Mouse (Mus musculus): ENCODE measurements around the gene Triobp. TPM values are rescaled to one million over a fixed set of nuclear protein-coding genes. Genes with fewer than 3 reads are reported as not detected.
A peak's percentile ranks its signal among the peaks of the same experiment; 100 is the strongest.

Gene Triobp
- 49.5 and 57.8 TPM in 2 replicates for polyA plus RNA-seq (2014; fragmentation: Nextera tagmentation; extraction: Ambion mirVana)

DNA sequence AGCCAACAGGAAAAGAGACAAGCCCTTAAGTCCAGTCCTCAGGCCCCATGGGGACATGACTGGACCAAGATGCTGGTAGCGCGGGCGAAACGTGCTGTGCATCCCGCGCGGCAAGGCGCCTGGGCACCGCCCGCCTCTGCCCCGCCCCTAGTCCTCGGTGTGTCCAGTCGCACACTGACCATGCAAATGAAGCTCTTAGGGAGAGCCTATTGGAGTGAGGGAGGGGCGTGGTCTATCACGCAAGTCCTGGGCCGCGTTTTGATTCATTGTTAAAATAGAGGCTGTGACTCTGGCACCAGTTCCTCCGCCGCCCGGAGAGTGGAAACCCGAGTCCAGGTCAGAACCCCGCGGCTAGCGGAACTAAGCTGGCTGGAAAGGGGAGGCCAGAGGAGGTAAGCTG lies at the start of gene Triobp:
TSS of gene Triobp (plus strand) at position 68 of the 400 bp plus-strand sequence.
- Histone ChIP-seq H3K4me3 (ENCODE audit: low read depth, low read length) (peak within 1 kb of the TSS; percentile 44), H3K9me3 (replicated peaks; ENCODE audit: control insufficient read depth, low read length) (no peaks in the 10 kb centered on the region), H3K4me2 (peak within 1 kb of the TSS; percentile 81), H3K27me3 (ENCODE audit: control insufficient read depth, insufficient read depth, low read length) (peaks cover 2% of the 10 kb centered on the region; the same call in 1 of the 2 replicates), H3K9ac (ENCODE audit: low read depth, low read length) (peak within 1 kb of the TSS; percentile 70), H3K36me3 (ENCODE audit: control insufficient read depth, insufficient read depth, low read length) (no peaks in the 10 kb centered on the region), H3K4me1 (ENCODE audit: control insufficient read depth, insufficient read depth, low read length) (peaks cover 8% of the 10 kb centered on the region), H3K27ac (ENCODE audit: low read depth, low read length) (no peak within 1 kb of the TSS)
- ATAC-seq (replicated peaks; ENCODE audit: insufficient number of reproducible peaks, low FRiP score, low TSS enrichment): peak; percentile 93
- under 1% methylated on average over 24 of the region's 24 CpGs for WGBS (ENCODE audit: insufficient replicate concordance)

DNA sequence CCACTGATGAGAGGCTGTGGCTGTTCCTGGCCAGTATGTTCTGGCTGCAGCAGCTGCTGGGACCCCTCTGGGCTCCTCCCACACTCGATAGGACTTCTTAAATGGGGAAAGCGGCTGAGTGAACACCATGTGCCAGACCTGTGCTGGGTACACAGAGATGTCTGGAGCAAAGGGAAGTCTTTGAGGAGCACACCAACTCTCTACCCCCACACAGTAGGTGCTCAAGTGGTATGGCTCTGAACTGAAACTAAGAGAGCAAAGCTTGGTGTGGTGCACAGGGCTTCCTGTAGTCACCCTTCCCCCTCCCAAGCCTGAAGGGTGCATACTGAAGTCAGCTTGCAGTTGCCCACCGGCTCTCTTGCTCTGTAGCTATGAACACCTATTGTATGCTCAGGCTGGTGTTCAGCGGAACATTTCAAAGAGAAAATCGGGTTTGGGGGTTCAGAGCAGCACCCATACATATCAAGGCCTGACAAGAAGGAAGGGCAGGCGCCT lies 49.0 kb upstream of the Triobp start:
- WGBS (ENCODE audit: insufficient replicate concordance): 37% methylated on average over 6 of the region's 6 CpGs

GRCm38 (mm10) chr15:78899409-78899739 lies 48.1 kb upstream of the Triobp start, which contains the start of gene Gm49510:
Gene Gm49510, plus strand, starts transcription at chr15:78899667.
- no peak for ATAC-seq (replicated peaks; ENCODE audit: insufficient number of reproducible peaks, low FRiP score, low TSS enrichment)
- no peaks in the 10 kb centered on the region for H3K9me3 ChIP-seq (replicated peaks; ENCODE audit: control insufficient read depth, low read length)
- 3% methylated on average over 20 of the region's 20 CpGs for WGBS (ENCODE audit: insufficient replicate concordance)

More for the DNA sequence above, 49.0 kb upstream of the Triobp start:
- H3K9ac ChIP-seq (ENCODE audit: low read depth, low read length): no peak overlapping the region; the same call in 1 of the 2 replicates
- peak overlapping the region; percentile 73; the same call in 1 of the 2 replicates for H3K27ac ChIP-seq (ENCODE audit: low read depth, low read length)
- H3K36me3 ChIP-seq (ENCODE audit: control insufficient read depth, insufficient read depth, low read length): peaks cover 7% of the 10 kb centered on the region
- H3K27me3 ChIP-seq (ENCODE audit: control insufficient read depth, insufficient read depth, low read length): no peaks in the 10 kb centered on the region
- peak overlapping the region; percentile 92 for H3K4me2 ChIP-seq
- peaks cover 62% of the 10 kb centered on the region for H3K4me1 ChIP-seq (ENCODE audit: control insufficient read depth, insufficient read depth, low read length)
- H3K9me3 ChIP-seq (replicated peaks; ENCODE audit: control insufficient read depth, low read length): no peaks in the 10 kb centered on the region
- peak overlapping the region; percentile 81; the same call in 1 of the 2 replicates for H3K4me3 ChIP-seq (ENCODE audit: low read depth, low read length)
- ATAC-seq (replicated peaks; ENCODE audit: insufficient number of reproducible peaks, low FRiP score, low TSS enrichment): no peak

DNA sequence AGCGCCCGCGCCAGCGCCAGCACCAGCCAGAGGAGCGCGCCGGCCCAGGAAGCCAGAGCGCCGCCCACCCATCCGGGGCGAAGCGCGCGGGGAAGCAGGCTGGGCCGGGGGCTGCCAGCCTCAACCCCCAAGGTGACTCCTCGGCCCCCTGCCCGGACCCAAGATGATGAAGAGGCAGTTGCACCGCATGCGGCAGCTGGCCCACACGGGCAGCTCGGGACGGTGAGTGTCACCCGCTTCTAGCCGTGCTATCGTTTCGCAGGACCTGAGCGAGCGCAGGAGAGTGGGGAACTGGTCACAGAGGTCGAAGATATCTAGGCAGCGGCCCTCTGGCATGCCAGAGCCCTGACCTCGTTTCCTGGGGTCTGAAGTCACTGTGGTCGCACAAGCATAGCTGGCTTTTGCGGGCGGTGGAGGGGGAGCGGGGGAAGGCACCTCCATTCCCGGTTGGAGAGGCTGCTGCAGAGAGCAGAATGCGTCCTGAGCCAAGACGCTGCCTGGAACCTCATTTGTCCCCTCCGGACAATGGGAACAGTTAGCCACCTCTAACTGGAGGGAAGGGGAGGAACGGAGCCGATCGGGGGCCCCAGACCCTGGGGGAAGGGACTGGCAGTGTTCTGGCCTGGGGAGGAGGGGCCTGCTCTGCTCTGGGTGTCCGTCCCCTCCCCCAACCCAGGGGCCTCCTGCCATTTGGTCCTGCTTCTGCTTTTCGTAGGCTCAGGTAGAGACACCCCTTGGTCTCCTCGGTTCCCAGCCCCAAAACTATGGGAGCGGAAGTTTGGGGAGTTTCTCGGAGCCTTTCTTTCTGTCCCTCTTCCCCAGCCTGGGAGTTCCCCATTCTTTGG lies 47.6 kb upstream of the Triobp start, which contains the start of gene Sh3bp1:
TSS of gene Sh3bp1 (plus strand) at position 29 of the 845 bp plus-strand sequence.
- Histone ChIP-seq H3K4me2 (peak within 1 kb of the TSS; percentile 92), H3K4me1 (ENCODE audit: control insufficient read depth, insufficient read depth, low read length) (peaks cover 48% of the 10 kb centered on the region), H3K27ac (ENCODE audit: low read depth, low read length) (peak within 1 kb of the TSS; percentile 73), H3K9me3 (replicated peaks; ENCODE audit: control insufficient read depth, low read length) (no peaks in the 10 kb centered on the region), H3K27me3 (ENCODE audit: control insufficient read depth, insufficient read depth, low read length) (no peaks in the 10 kb centered on the region), H3K4me3 (ENCODE audit: low read depth, low read length) (peak within 1 kb of the TSS; percentile 81), H3K36me3 (ENCODE audit: control insufficient read depth, insufficient read depth, low read length) (peaks cover 10% of the 10 kb centered on the region), H3K9ac (ENCODE audit: low read depth, low read length) (peak within 1 kb of the TSS; percentile 87)
- WGBS (ENCODE audit: insufficient replicate concordance): 0% methylated on average over 46 of the region's 47 CpGs
- peak; percentile 67 for ATAC-seq (replicated peaks; ENCODE audit: insufficient number of reproducible peaks, low FRiP score, low TSS enrichment)

More at GRCm38 (mm10) chr15:78899409-78899739, 48.1 kb upstream of the Triobp start, which contains the start of gene Gm49510:
- H3K27ac ChIP-seq (ENCODE audit: low read depth, low read length): peak within 1 kb of the TSS; percentile 73
- H3K4me2 ChIP-seq: peak within 1 kb of the TSS; percentile 92
- H3K36me3 ChIP-seq (ENCODE audit: control insufficient read depth, insufficient read depth, low read length): peaks cover 7% of the 10 kb centered on the region
- H3K4me1 ChIP-seq (ENCODE audit: control insufficient read depth, insufficient read depth, low read length): peaks cover 54% of the 10 kb centered on the region
- peak within 1 kb of the TSS; percentile 81 for H3K4me3 ChIP-seq (ENCODE audit: low read depth, low read length)
- H3K9ac ChIP-seq (ENCODE audit: low read depth, low read length): peak within 1 kb of the TSS; percentile 87
- H3K27me3 ChIP-seq (ENCODE audit: control insufficient read depth, insufficient read depth, low read length): no peaks in the 10 kb centered on the region

DNA sequence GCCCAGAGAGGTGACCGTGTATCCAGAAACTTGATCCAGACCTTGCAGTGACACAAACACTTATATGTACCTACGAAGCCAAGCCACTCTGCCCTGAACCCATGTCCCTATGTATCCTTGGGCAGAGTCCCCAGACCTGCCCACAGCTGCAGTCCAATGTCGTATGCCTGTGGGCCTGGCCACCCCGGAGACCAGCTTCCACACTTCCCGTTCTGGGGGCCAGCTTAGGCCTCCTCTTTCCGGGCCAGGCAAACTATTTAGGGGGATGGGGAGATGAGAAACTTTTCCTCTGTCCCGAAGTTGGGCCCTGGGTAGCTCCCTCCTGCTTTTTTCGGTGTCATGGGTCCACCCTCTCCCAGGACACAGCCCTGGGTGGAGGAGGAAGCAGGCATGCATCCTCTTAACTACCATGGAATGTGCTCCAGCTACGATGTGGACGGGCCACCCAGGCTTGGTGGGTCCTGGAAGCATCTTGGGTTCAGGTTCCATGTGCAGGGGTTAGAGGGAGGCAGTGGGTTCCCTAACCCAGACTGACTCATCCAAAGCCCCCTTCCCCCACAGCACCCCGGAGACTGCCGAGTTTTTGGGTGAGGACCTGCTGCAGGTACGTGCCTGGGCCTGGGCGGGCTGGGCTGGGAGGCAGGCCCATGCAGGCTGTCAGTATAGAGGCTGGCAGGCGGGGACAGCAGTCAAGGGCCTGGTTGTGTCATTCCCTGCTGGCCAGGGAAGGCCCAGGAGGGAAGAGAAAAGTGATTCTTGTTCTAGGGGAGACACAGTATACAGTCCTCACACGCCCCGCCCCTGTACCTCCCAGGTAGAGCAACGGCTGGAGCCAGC lies 46.7 kb upstream of the Triobp start:
- no peaks in the 10 kb centered on the region for H3K27me3 ChIP-seq (ENCODE audit: control insufficient read depth, insufficient read depth, low read length)
- H3K27ac ChIP-seq (ENCODE audit: low read depth, low read length): peak overlapping the region; percentile 36; the same call in 1 of the 2 replicates
- peaks cover 12% of the 10 kb centered on the region for H3K36me3 ChIP-seq (ENCODE audit: control insufficient read depth, insufficient read depth, low read length)
- H3K9me3 ChIP-seq (replicated peaks; ENCODE audit: control insufficient read depth, low read length): no peaks in the 10 kb centered on the region
- 12% methylated on average over 18 of the region's 18 CpGs for WGBS (ENCODE audit: insufficient replicate concordance)
- H3K4me3 ChIP-seq (ENCODE audit: low read depth, low read length): peak overlapping the region; percentile 81
- peak overlapping the region; percentile 92 for H3K4me2 ChIP-seq
- no peak for ATAC-seq (replicated peaks; ENCODE audit: insufficient number of reproducible peaks, low FRiP score, low TSS enrichment)
- peaks cover 44% of the 10 kb centered on the region for H3K4me1 ChIP-seq (ENCODE audit: control insufficient read depth, insufficient read depth, low read length)
- peak overlapping the region; percentile 87 for H3K9ac ChIP-seq (ENCODE audit: low read depth, low read length)

DNA sequence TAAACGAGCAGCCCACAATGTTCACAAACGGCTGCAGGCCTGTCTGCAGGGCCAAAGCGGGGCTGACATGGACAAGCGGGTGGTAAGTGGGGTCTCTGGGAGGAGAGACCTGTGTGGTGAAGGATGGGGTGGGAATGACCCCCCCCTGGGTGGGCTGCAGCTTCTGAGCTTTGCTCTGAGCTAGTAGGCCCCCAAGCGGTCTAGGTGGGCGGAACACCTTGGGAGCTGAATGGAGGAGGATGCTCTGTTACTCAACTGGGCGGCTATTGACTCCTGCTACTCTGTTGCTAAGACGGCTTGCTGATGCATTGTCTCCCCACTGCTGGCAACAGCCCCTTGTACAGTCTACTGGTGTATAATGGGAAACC lies 46.1 kb upstream of the Triobp start:
- Histone ChIP-seq H3K27me3 (ENCODE audit: control insufficient read depth, insufficient read depth, low read length) (no peaks in the 10 kb centered on the region), H3K4me1 (ENCODE audit: control insufficient read depth, insufficient read depth, low read length) (peaks cover 38% of the 10 kb centered on the region), H3K4me3 (ENCODE audit: low read depth, low read length) (peak overlapping the region; percentile 81), H3K36me3 (ENCODE audit: control insufficient read depth, insufficient read depth, low read length) (peaks cover 12% of the 10 kb centered on the region), H3K27ac (ENCODE audit: low read depth, low read length) (no peak overlapping the region), H3K4me2 (peak overlapping the region; percentile 92), H3K9ac (ENCODE audit: low read depth, low read length) (no peak overlapping the region), H3K9me3 (replicated peaks; ENCODE audit: control insufficient read depth, low read length) (no peaks in the 10 kb centered on the region)
- 51% methylated on average over 8 of the region's 8 CpGs for WGBS (ENCODE audit: insufficient replicate concordance)
- ATAC-seq (replicated peaks; ENCODE audit: insufficient number of reproducible peaks, low FRiP score, low TSS enrichment): no peak

GRCm38 (mm10) chr15:78903243-78903642 lies 44.3 kb upstream of the Triobp start:
- Histone ChIP-seq H3K4me3 (ENCODE audit: low read depth, low read length) (no peak overlapping the region), H3K36me3 (ENCODE audit: control insufficient read depth, insufficient read depth, low read length) (peaks cover 20% of the 10 kb centered on the region), H3K27me3 (ENCODE audit: control insufficient read depth, insufficient read depth, low read length) (no peaks in the 10 kb centered on the region), H3K9ac (ENCODE audit: low read depth, low read length) (0 out of 2 replicates have a peak overlapping the region, but pooled peaks have one; percentile 2), H3K4me1 (ENCODE audit: control insufficient read depth, insufficient read depth, low read length) (peaks cover 21% of the 10 kb centered on the region), H3K27ac (ENCODE audit: low read depth, low read length) (no peak overlapping the region), H3K9me3 (replicated peaks; ENCODE audit: control insufficient read depth, low read length) (no peaks in the 10 kb centered on the region), H3K4me2 (peak overlapping the region; percentile 23; the same call in 1 of the 2 replicates)
- whole genome bisulfite sequencing (ENCODE audit: insufficient replicate concordance): 12% methylated on average over 2 of the region's 2 CpGs
- ATAC-seq (replicated peaks; ENCODE audit: insufficient number of reproducible peaks, low FRiP score, low TSS enrichment): no peak

DNA sequence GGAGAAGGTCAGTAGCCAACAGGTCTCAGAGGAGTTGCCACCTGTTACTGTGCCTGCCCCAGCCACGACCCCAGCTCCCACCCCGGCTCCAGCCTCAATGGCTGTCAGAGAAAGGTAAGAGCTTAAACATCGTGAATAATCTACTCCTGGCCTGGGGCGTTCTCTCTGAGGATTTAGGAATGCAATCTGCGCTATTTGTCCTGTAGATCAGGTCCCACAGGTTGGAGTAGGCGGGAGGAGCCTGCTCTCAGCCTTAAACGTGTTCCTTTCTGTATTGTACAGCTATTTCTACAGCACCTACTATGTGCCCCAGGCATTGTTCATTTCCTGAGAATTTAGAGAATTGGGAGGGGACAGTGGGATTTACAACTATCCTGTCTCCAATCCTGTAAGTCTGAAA lies 39.1 kb upstream of the Triobp start:
- no peaks in the 10 kb centered on the region for H3K27me3 ChIP-seq (ENCODE audit: control insufficient read depth, insufficient read depth, low read length)
- H3K9me3 ChIP-seq (replicated peaks; ENCODE audit: control insufficient read depth, low read length): no peaks in the 10 kb centered on the region
- no peak overlapping the region for H3K4me2 ChIP-seq
- no peak overlapping the region for H3K4me3 ChIP-seq (ENCODE audit: low read depth, low read length)
- H3K36me3 ChIP-seq (ENCODE audit: control insufficient read depth, insufficient read depth, low read length): peaks cover 25% of the 10 kb centered on the region
- WGBS (ENCODE audit: insufficient replicate concordance): 90% methylated on average over 7 of the region's 7 CpGs
- no peak overlapping the region for H3K9ac ChIP-seq (ENCODE audit: low read depth, low read length)
- H3K4me1 ChIP-seq (ENCODE audit: control insufficient read depth, insufficient read depth, low read length): peaks cover 1% of the 10 kb centered on the region; the same call in 1 of the 2 replicates
- no peak overlapping the region for H3K27ac ChIP-seq (ENCODE audit: low read depth, low read length)
- ATAC-seq (replicated peaks; ENCODE audit: insufficient number of reproducible peaks, low FRiP score, low TSS enrichment): no peak

All from heart, embryonic 11.5 days (tissue).